Mouse (Mus musculus): ENCODE results near the gene Wdr37. TPM values are rescaled to one million over a fixed set of nuclear protein-coding genes. Genes with fewer than 3 reads are reported as not detected.

The Wdr37 gene
- total and polyA plus RNA-seq, 3 experiments: 12.2 to 55.5 (median 48.6) TPM

GRCm38 (mm10) chr13:8783686-8784307 is 87.9 kb downstream of the Wdr37 start:
- no peak for TF ChIP-seq GATA1 (IDR thresholded peaks at IDR 0.05; ENCODE audit: borderline replicate concordance, low read length)
- TF ChIP-seq TAL1 (conservative IDR thresholded peaks at IDR 0.05; ENCODE audit: low read depth, low read length): no peak
- no peaks in the 10 kb centered on the region for H3K9me3 ChIP-seq (replicated peaks)
- H3K27me3 ChIP-seq (ENCODE audit: insufficient read depth, low read length): peaks cover 25% of the 10 kb centered on the region
- ATAC-seq (ENCODE audit: extremely low read depth, insufficient number of reproducible peaks, low FRiP score, poor library complexity, severe bottlenecking): no peak
- no peak for DNase-seq (ENCODE audit: low spot score)
- no peak overlapping the region for H3K4me3 ChIP-seq (ENCODE audit: low read depth, low read length)
- peaks cover 7% of the 10 kb centered on the region for H3K4me1 ChIP-seq (ENCODE audit: insufficient read depth, low read depth, low read length)
- no peaks in the 10 kb centered on the region for H3K36me3 ChIP-seq (replicated peaks)

GRCm38 (mm10) chr13:8782636-8783035 is 89.1 kb downstream of the Wdr37 start:
- no peak for DNase-seq (ENCODE audit: low spot score)
- Histone ChIP-seq H3K27me3 (ENCODE audit: insufficient read depth, low read length) (peaks cover 23% of the 10 kb centered on the region), H3K9me3 (replicated peaks) (no peaks in the 10 kb centered on the region), H3K4me1 (ENCODE audit: insufficient read depth, low read depth, low read length) (peaks cover 7% of the 10 kb centered on the region), H3K36me3 (replicated peaks) (no peaks in the 10 kb centered on the region), H3K4me3 (ENCODE audit: low read depth, low read length) (no peak overlapping the region)
- TF ChIP-seq POLR2AphosphoS5 (IDR thresholded peaks at IDR 0.05; ENCODE audit: insufficient replicate concordance, low read depth, low read length): no peak
- TF ChIP-seq CTCF (IDR thresholded peaks at IDR 0.05; ENCODE audit: low read depth, low read length): no peak
- no peak for TF ChIP-seq TAL1 (conservative IDR thresholded peaks at IDR 0.05; ENCODE audit: low read depth, low read length)
- no peak for TF ChIP-seq GATA2 (IDR thresholded peaks at IDR 0.05; ENCODE audit: borderline replicate concordance, low read depth, low read length)
- no peak for ATAC-seq (ENCODE audit: extremely low read depth, insufficient number of reproducible peaks, low FRiP score, poor library complexity, severe bottlenecking)

- peak; percentile 40; the same call in 1 of the 2 replicates for ATAC-seq (ENCODE audit: extremely low read depth, insufficient number of reproducible peaks, low FRiP score, poor library complexity, severe bottlenecking)
- Histone ChIP-seq H3K9me3 (replicated peaks) (no peaks in the 10 kb centered on the region), H3K4me3 (ENCODE audit: low read depth, low read length) (no peak overlapping the region), H3K27me3 (ENCODE audit: insufficient read depth, low read length) (peaks cover 28% of the 10 kb centered on the region), H3K36me3 (replicated peaks) (no peaks in the 10 kb centered on the region), H3K4me1 (ENCODE audit: insufficient read depth, low read depth, low read length) (peaks cover 7% of the 10 kb centered on the region)
- TF ChIP-seq CTCF (IDR thresholded peaks at IDR 0.05; ENCODE audit: low read depth, low read length): peak; percentile 65
- TF ChIP-seq TAL1 (conservative IDR thresholded peaks at IDR 0.05; ENCODE audit: low read depth, low read length): no peak
- DNase-seq (ENCODE audit: low spot score): peak; percentile 50
Measured at GRCm38 (mm10) chr13:8780441-8780840, 91.3 kb downstream of the Wdr37 start.

DNA sequence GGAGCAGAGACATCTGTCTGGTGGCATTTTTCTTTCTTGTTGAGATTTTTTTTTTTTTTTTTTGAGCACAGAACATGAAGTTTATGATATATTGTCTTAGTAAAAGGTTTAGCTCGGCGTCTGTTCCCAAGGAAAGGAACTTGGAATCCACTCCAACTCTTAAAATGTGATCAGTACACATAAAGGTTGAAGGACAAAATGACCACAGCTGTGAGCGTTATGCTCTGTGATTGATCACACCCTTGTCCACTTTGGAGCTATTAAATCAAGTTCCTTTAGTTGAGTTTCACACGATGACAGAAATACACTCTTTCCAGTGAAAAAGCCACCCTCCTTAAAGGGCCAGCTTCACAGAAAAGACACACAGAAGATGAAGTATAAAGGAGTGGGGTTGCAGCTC is 101.1 kb downstream of the Wdr37 start:
- no peak for DNase-seq (ENCODE audit: low spot score)
- Histone ChIP-seq H3K27me3 (ENCODE audit: insufficient read depth, low read length) (peaks cover 20% of the 10 kb centered on the region; the same call in 1 of the 2 replicates), H3K9me3 (replicated peaks) (no peaks in the 10 kb centered on the region), H3K36me3 (replicated peaks) (no peaks in the 10 kb centered on the region), H3K4me3 (ENCODE audit: low read depth, low read length) (no peak overlapping the region), H3K4me1 (ENCODE audit: insufficient read depth, low read depth, low read length) (no peaks in the 10 kb centered on the region)
- ATAC-seq (ENCODE audit: extremely low read depth, insufficient number of reproducible peaks, low FRiP score, poor library complexity, severe bottlenecking): no peak
- TF ChIP-seq CTCF (IDR thresholded peaks at IDR 0.05; ENCODE audit: low read depth, low read length) (no peak), GATA2 (IDR thresholded peaks at IDR 0.05; ENCODE audit: borderline replicate concordance, low read depth, low read length) (no peak), POLR2AphosphoS5 (IDR thresholded peaks at IDR 0.05; ENCODE audit: insufficient replicate concordance, low read depth, low read length) (no peak), TAL1 (conservative IDR thresholded peaks at IDR 0.05; ENCODE audit: low read depth, low read length) (no peak), GATA1 (IDR thresholded peaks at IDR 0.05; ENCODE audit: borderline replicate concordance, low read length) (no peak)

GRCm38 (mm10) chr13:8769654-8770227 is 102.0 kb downstream of the Wdr37 start:
- Histone ChIP-seq H3K27me3 (ENCODE audit: insufficient read depth, low read length) (peaks cover 20% of the 10 kb centered on the region; the same call in 1 of the 2 replicates), H3K4me1 (ENCODE audit: insufficient read depth, low read depth, low read length) (no peaks in the 10 kb centered on the region), H3K9me3 (replicated peaks) (no peaks in the 10 kb centered on the region), H3K36me3 (replicated peaks) (no peaks in the 10 kb centered on the region), H3K4me3 (ENCODE audit: low read depth, low read length) (peak overlapping the region; percentile 11; the same call in 1 of the 2 replicates)
- no peak for DNase-seq (ENCODE audit: low spot score)
- ATAC-seq (ENCODE audit: extremely low read depth, insufficient number of reproducible peaks, low FRiP score, poor library complexity, severe bottlenecking): no peak
- TF ChIP-seq GATA2 (IDR thresholded peaks at IDR 0.05; ENCODE audit: borderline replicate concordance, low read depth, low read length): no peak
- peak; percentile 88; the same call in 1 of the 2 replicates for TF ChIP-seq POLR2AphosphoS5 (IDR thresholded peaks at IDR 0.05; ENCODE audit: insufficient replicate concordance, low read depth, low read length)

GRCm38 (mm10) chr13:8760940-8761339 is 110.8 kb downstream of the Wdr37 start:
- no peaks in the 10 kb centered on the region for H3K9me3 ChIP-seq (replicated peaks)
- DNase-seq (ENCODE audit: low spot score) (no peak), ATAC-seq (ENCODE audit: extremely low read depth, insufficient number of reproducible peaks, low FRiP score, poor library complexity, severe bottlenecking) (no peak)
- H3K27me3 ChIP-seq (ENCODE audit: insufficient read depth, low read length): peaks cover 10% of the 10 kb centered on the region
- H3K4me1 ChIP-seq (ENCODE audit: insufficient read depth, low read depth, low read length): peaks cover 2% of the 10 kb centered on the region; the same call in 1 of the 2 replicates
- H3K36me3 ChIP-seq (replicated peaks): no peaks in the 10 kb centered on the region
- no peak overlapping the region for H3K4me3 ChIP-seq (ENCODE audit: low read depth, low read length)
- TF ChIP-seq POLR2AphosphoS5 (IDR thresholded peaks at IDR 0.05; ENCODE audit: insufficient replicate concordance, low read depth, low read length) (no peak), GATA1 (IDR thresholded peaks at IDR 0.05; ENCODE audit: borderline replicate concordance, low read length) (no peak), GATA2 (IDR thresholded peaks at IDR 0.05; ENCODE audit: borderline replicate concordance, low read depth, low read length) (no peak), TAL1 (conservative IDR thresholded peaks at IDR 0.05; ENCODE audit: low read depth, low read length) (no peak), CTCF (IDR thresholded peaks at IDR 0.05; ENCODE audit: low read depth, low read length) (no peak)

Other genes starting within 250 kb of the Wdr37 start
- gene Idi1, start 13.6 kb upstream of the Wdr37 start, total RNA-seq (2014; fragmentation: Nextera tagmentation): 575 and 668 TPM in 2 replicates
- gene Idi1, start 13.6 kb upstream of the Wdr37 start, total RNA-seq (2017): 871 and 936 TPM in 2 replicates
- 24.5 and 27.6 TPM in 2 replicates for gene Idi1, start 13.6 kb upstream of the Wdr37 start, polyA plus RNA-seq (2012)
- gene Gm9745, start 76.3 kb upstream of the Wdr37 start, total RNA-seq (2014; fragmentation: Nextera tagmentation): 1.5 and 2.6 TPM in 2 replicates
- not detected in 2 replicates for gene Gm9745, start 76.3 kb upstream of the Wdr37 start, total RNA-seq (2017)
- not detected in 2 replicates for gene Gm9745, start 76.3 kb upstream of the Wdr37 start, polyA plus RNA-seq (2012)
- 1.4 TPM in 1 of 2 replicates, not detected in the other for gene Idi2, start 81.0 kb upstream of the Wdr37 start, total RNA-seq (2014; fragmentation: Nextera tagmentation)
- 1.1 and 1.3 TPM in 2 replicates for gene Idi2, start 81.0 kb upstream of the Wdr37 start, total RNA-seq (2017)
- gene Idi2, start 81.0 kb upstream of the Wdr37 start, polyA plus RNA-seq (2012): 0.04 and 0.06 TPM in 2 replicates
- gene Gtpbp4, start 124.2 kb upstream of the Wdr37 start, total RNA-seq (2014; fragmentation: Nextera tagmentation): 296 and 321 TPM in 2 replicates
- 182 and 214 TPM in 2 replicates for gene Gtpbp4, start 124.2 kb upstream of the Wdr37 start, total RNA-seq (2017)
- gene Gtpbp4, start 124.2 kb upstream of the Wdr37 start, polyA plus RNA-seq (2012): 6.8 and 9.5 TPM in 2 replicates
- gene Larp4b, start 222.0 kb upstream of the Wdr37 start, total RNA-seq (2014; fragmentation: Nextera tagmentation): 233 and 246 TPM in 2 replicates
- 174 and 208 TPM in 2 replicates for gene Larp4b, start 222.0 kb upstream of the Wdr37 start, total RNA-seq (2017)
- gene Larp4b, start 222.0 kb upstream of the Wdr37 start, polyA plus RNA-seq (2012): 53.7 and 66.3 TPM in 2 replicates

Measured in G1E (cell line).